Mouse (Mus musculus): ENCODE data around the gene Oxct1. TPM values are rescaled to one million over a fixed set of nuclear protein-coding genes. Genes with fewer than 3 reads are reported as not detected.

Oxct1 gene
- polyA plus RNA-seq (2012; fragmentation: generic; extraction: Trizol), result 40.4 TPM

GRCm38 (mm10) chr15:4026231-4026773 lies at the start of gene Oxct1:
Oxct1 (plus strand) TSS chr15:4026383.
- TF ChIP-seq MYOG (IDR thresholded peaks at IDR 0.05; ENCODE audit: control insufficient read depth in 1 of 3, insufficient read depth in 1 of 3, insufficient read length in 2 of 3, low read depth in 2 of 3), result peak in 1 of 3 experiments; percentile 26
- TF ChIP-seq E2F4 (IDR thresholded peaks at IDR 0.05; ENCODE audit: insufficient read depth), result no peak
- peak; percentile 24 for TF ChIP-seq POLR2AphosphoS2 (IDR thresholded peaks at IDR 0.05; ENCODE audit: insufficient read length, low read depth)
- peak; percentile 63 for TF ChIP-seq POLR2A (IDR thresholded peaks at IDR 0.05; ENCODE audit: insufficient read length, low read depth)
- no peak for TF ChIP-seq TCF3 (IDR thresholded peaks at IDR 0.05; ENCODE audit: insufficient read length, low read depth)
- peak in 2 of 3 experiments; percentile 4 to 13 for TF ChIP-seq MYOD1 (IDR thresholded peaks at IDR 0.05; ENCODE audit: control insufficient read depth in 1 of 3, insufficient read length in 2 of 3, low read depth in 2 of 3)
- TF ChIP-seq SRF (IDR thresholded peaks at IDR 0.05; ENCODE audit: control insufficient read depth, insufficient read length, low read depth), result peak; percentile 63
- Histone ChIP-seq H3K4me2 (ENCODE audit: low read depth) (peak within 1 kb of the TSS; percentile 99), H3K79me2 (ENCODE audit: control insufficient read depth, insufficient read depth) (peaks cover 9% of the 10 kb centered on the region), H3K4me3 (peak within 1 kb of the TSS; percentile 45), H3K27me3 (ENCODE audit: control insufficient read depth, insufficient read depth, insufficient read length) (no peaks in the 10 kb centered on the region), H3ac (ENCODE audit: control insufficient read depth, insufficient read length) (peak within 1 kb of the TSS; percentile 44), H3K36me3 (ENCODE audit: control insufficient read depth, insufficient read depth) (no peaks in the 10 kb centered on the region)

GRCm38 (mm10) chr15:3978279-3978678 lies 47.9 kb upstream of the Oxct1 start:
- Histone ChIP-seq H3K79me2 (ENCODE audit: control insufficient read depth, insufficient read depth) (no peaks in the 10 kb centered on the region), H3ac (ENCODE audit: control insufficient read depth, insufficient read length) (peak overlapping the region; percentile 24), H3K4me3 (peak overlapping the region; percentile 27), H3K4me2 (ENCODE audit: low read depth) (peak overlapping the region; percentile 68), H3K36me3 (ENCODE audit: control insufficient read depth, insufficient read depth) (peaks cover 17% of the 10 kb centered on the region), H3K27me3 (ENCODE audit: control insufficient read depth, insufficient read depth, insufficient read length) (no peaks in the 10 kb centered on the region)
- TF ChIP-seq MYOG (IDR thresholded peaks at IDR 0.05; ENCODE audit: control insufficient read depth in 1 of 3, insufficient read depth in 1 of 3, insufficient read length in 2 of 3, low read depth in 2 of 3) (no peak), SRF (IDR thresholded peaks at IDR 0.05; ENCODE audit: control insufficient read depth, insufficient read length, low read depth) (no peak), REST (IDR thresholded peaks at IDR 0.05; ENCODE audit: insufficient read depth, insufficient read length) (no peak), MYOD1 (IDR thresholded peaks at IDR 0.05; ENCODE audit: control insufficient read depth in 1 of 3, insufficient read length in 2 of 3, low read depth in 2 of 3) (no peak), E2F4 (IDR thresholded peaks at IDR 0.05; ENCODE audit: insufficient read depth) (no peak), MAX (IDR thresholded peaks at IDR 0.05; ENCODE audit: low read depth) (no peak), CEBPB (IDR thresholded peaks at IDR 0.05; ENCODE audit: insufficient read depth, poor library complexity, severe bottlenecking) (no peak), TCF12 (IDR thresholded peaks at IDR 0.05; ENCODE audit: insufficient read depth, poor library complexity, severe bottlenecking) (no peak), USF1 (IDR thresholded peaks at IDR 0.05; ENCODE audit: low read depth) (no peak)

DNA sequence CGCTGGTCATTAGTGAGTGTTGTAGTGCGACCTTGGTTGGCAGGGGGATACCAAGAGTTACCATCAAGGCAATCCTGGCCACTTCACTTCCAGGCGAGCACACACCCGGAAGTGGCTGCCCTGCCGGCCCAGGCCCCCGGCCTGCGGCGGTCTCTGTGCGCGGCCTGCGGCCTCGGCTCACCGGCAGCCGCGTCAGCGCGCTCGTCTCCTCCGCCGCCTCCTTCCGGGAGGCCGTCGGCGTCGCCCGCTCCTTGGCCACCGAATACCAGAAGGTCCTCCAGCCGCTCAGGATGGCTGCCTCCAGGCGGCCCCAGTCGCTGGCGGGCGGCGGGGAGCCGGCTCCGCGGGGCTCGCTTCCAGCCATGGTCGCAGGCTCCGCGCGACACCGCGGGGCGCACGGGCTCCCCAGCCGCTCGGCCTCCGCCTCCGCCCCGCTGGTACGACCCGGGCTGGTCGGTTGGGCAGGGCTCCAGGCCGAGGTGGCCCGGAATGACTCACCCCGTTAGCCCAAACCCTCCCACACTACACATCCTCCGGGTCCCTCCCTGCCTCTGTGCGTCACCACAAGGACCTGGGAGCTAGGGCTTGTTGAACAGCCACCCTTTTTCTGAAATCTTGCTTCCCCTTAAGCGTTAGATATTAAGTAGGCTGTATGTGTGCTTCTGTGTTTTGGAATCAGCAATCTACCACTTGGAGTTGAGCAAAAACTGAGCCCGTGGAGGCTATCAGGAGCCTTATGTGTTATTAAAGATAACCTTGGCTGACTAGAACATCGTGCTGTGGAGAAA lies 46.9 kb upstream of the Oxct1 start, which contains the start of gene Fbxo4:
TSS of gene Fbxo4 (minus strand) at position 513 of the 788 bp plus-strand sequence.
- Histone ChIP-seq H3K27me3 (ENCODE audit: control insufficient read depth, insufficient read depth, insufficient read length) (no peaks in the 10 kb centered on the region), H3ac (ENCODE audit: control insufficient read depth, insufficient read length) (peak within 1 kb of the TSS; percentile 24), H3K36me3 (ENCODE audit: control insufficient read depth, insufficient read depth) (peaks cover 27% of the 10 kb centered on the region), H3K79me2 (ENCODE audit: control insufficient read depth, insufficient read depth) (no peaks in the 10 kb centered on the region), H3K4me3 (peak within 1 kb of the TSS; percentile 27), H3K4me2 (ENCODE audit: low read depth) (peak within 1 kb of the TSS; percentile 68)
- TF ChIP-seq POLR2A (IDR thresholded peaks at IDR 0.05; ENCODE audit: insufficient read length, low read depth) (peak; percentile 86), POLR2AphosphoS2 (IDR thresholded peaks at IDR 0.05; ENCODE audit: insufficient read length, low read depth) (peak; percentile 94), SRF (IDR thresholded peaks at IDR 0.05; ENCODE audit: control insufficient read depth, insufficient read length, low read depth) (peak; percentile 28), MYOD1 (IDR thresholded peaks at IDR 0.05; ENCODE audit: control insufficient read depth in 1 of 3, insufficient read length in 2 of 3, low read depth in 2 of 3) (peak in 1 of 3 experiments; percentile 67), MAX (IDR thresholded peaks at IDR 0.05; ENCODE audit: low read depth) (no peak), MYOG (IDR thresholded peaks at IDR 0.05; ENCODE audit: control insufficient read depth in 1 of 3, insufficient read depth in 1 of 3, insufficient read length in 2 of 3, low read depth in 2 of 3) (peak in 1 of 3 experiments; percentile 11), E2F4 (IDR thresholded peaks at IDR 0.05; ENCODE audit: insufficient read depth) (no peak)

- peak overlapping the region; percentile 27 for H3K4me3 ChIP-seq
- TF ChIP-seq MYOD1 (IDR thresholded peaks at IDR 0.05; ENCODE audit: control insufficient read depth in 1 of 3, insufficient read length in 2 of 3, low read depth in 2 of 3), result no peak
- no peak for TF ChIP-seq CEBPB (IDR thresholded peaks at IDR 0.05; ENCODE audit: insufficient read depth, poor library complexity, severe bottlenecking)
- TF ChIP-seq E2F4 (IDR thresholded peaks at IDR 0.05; ENCODE audit: insufficient read depth), result no peak
- TF ChIP-seq SRF (IDR thresholded peaks at IDR 0.05; ENCODE audit: control insufficient read depth, insufficient read length, low read depth), result no peak
- H3ac ChIP-seq (ENCODE audit: control insufficient read depth, insufficient read length), result peak overlapping the region; percentile 24
- peak overlapping the region; percentile 68 for H3K4me2 ChIP-seq (ENCODE audit: low read depth)
- H3K36me3 ChIP-seq (ENCODE audit: control insufficient read depth, insufficient read depth), result peaks cover 33% of the 10 kb centered on the region
- H3K79me2 ChIP-seq (ENCODE audit: control insufficient read depth, insufficient read depth), result no peaks in the 10 kb centered on the region
- H3K27me3 ChIP-seq (ENCODE audit: control insufficient read depth, insufficient read depth, insufficient read length), result no peaks in the 10 kb centered on the region
Observed at GRCm38 (mm10) chr15:3979871-3980270, 46.3 kb upstream of the Oxct1 start.

GRCm38 (mm10) chr15:3982732-3983131 lies 43.5 kb upstream of the Oxct1 start:
- Histone ChIP-seq H3K79me2 (ENCODE audit: control insufficient read depth, insufficient read depth) (no peaks in the 10 kb centered on the region), H3ac (ENCODE audit: control insufficient read depth, insufficient read length) (no peak overlapping the region), H3K36me3 (ENCODE audit: control insufficient read depth, insufficient read depth) (peaks cover 51% of the 10 kb centered on the region)

More at GRCm38 (mm10) chr15:3982732-3983131, 43.5 kb upstream of the Oxct1 start:
- TF ChIP-seq SRF (IDR thresholded peaks at IDR 0.05; ENCODE audit: control insufficient read depth, insufficient read length, low read depth), result no peak
- Histone ChIP-seq H3K27me3 (ENCODE audit: control insufficient read depth, insufficient read depth, insufficient read length) (no peaks in the 10 kb centered on the region), H3K4me2 (ENCODE audit: low read depth) (no peak overlapping the region), H3K4me3 (no peak overlapping the region)
